8 mouse cellular contexts compared by ENCODE assay signal in the genomic region with DNA sequence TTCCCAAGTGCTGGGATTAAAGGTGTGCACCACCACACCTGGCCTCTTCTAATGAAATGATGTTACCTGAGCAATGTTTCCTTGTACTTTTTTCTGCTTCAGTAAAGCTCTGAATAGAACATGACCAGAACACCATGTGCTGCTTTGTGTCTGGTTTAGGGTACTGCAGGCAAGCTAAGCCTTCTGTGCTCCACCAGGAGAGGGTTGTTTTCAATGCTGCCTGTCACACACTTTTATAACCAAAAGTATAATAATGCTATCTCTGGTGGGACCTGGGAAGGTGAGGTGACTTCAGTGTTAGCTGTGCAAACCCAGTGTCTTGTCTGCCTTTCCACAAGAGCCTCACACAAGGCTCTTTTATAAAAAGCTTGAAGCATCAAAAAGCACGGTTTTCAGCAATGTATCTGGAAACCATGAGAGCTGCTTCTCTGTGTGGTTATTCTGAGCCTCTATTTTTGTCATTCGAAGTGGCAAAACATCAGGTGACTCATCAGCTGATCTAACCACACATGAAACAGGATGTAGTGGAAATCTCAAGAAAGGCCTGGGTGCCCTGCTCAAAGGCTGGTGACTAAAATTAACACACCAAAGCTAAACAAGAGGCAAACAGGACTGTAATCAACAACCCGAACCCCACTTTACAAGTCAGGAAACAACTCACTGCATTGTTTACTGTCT. TPM values are rescaled to one million over a fixed set of nuclear protein-coding genes. Genes with fewer than 3 reads are reported as not detected.
DNase-seq lines count a peak whose midpoint lies in the region; ATAC-seq and TF ChIP-seq lines count a peak whose summit lies in the region.

No protein-coding gene starts in this region.

- H3K9me3 ChIP-seq in liver, postnatal 0 days (ENCODE audit: low read length), result no peaks in the 10 kb centered on the region

- no peak for DNase-seq in liver, postnatal 0 days
- DNase-seq in liver, result no peak
- DNase-seq in splenic B cell, adult 2 months (ENCODE audit: low read depth, low spot score), result peak; percentile 93
- DNase-seq in adrenal gland, adult 8-10 months, result no peak
- DNase-seq in retina, postnatal 1 day, result no peak
- no peak for DNase-seq in embryo, embryonic 10 days (ENCODE audit: low spot score)

- peaks cover 20% of the 10 kb centered on the region for H3K4me1 ChIP-seq in liver, postnatal 0 days (ENCODE audit: insufficient read depth)
- peaks cover 4% of the 10 kb centered on the region for H3K4me1 ChIP-seq in bone marrow, adult 2 months (ENCODE audit: control insufficient read depth, insufficient read depth, low read length)

- no peak overlapping the region for H3K4me2 ChIP-seq in liver, postnatal 0 days (ENCODE audit: low read depth, low read length)

- no peak overlapping the region for H3K4me3 ChIP-seq in liver, postnatal 0 days (ENCODE audit: low read depth, low read length)
- H3K4me3 ChIP-seq in bone marrow, adult 2 months (replicated peaks; ENCODE audit: control insufficient read depth, low read depth, low read length), result no peak overlapping the region

- no peak for TF ChIP-seq EP300 in liver, postnatal 0 days (IDR thresholded peaks at IDR 0.05; ENCODE audit: low read depth)

- no peaks in the 10 kb centered on the region for H3K27me3 ChIP-seq in liver, postnatal 0 days (ENCODE audit: insufficient read depth, low read length)
- no peaks in the 10 kb centered on the region for H3K27me3 ChIP-seq in splenic B cell, adult 2 months (ENCODE audit: control insufficient read depth, insufficient read depth, low read length, poor library complexity, severe bottlenecking)

- 34% methylated on average over 3 of the region's 3 CpGs for WGBS in liver, postnatal 0 days (ENCODE audit: insufficient replicate concordance)
- WGBS in bone marrow, adult 2 months, result 9% methylated on average over 3 of the region's 3 CpGs

- peak overlapping the region; percentile 74 for H3K27ac ChIP-seq in liver, postnatal 0 days (ENCODE audit: low read depth)
- peak overlapping the region; percentile 86; the same call in 1 of the 2 replicates for H3K27ac ChIP-seq in bone marrow, adult 2 months (ENCODE audit: control insufficient read depth, insufficient read depth, low read depth, low read length, poor library complexity)

- H3K36me3 ChIP-seq in liver, postnatal 0 days (replicated peaks; ENCODE audit: insufficient read depth, low read length), result peaks cover 42% of the 10 kb centered on the region
- peaks cover 19% of the 10 kb centered on the region for H3K36me3 ChIP-seq in splenic B cell, adult 2 months (ENCODE audit: control insufficient read depth, insufficient read depth, low read length, poor library complexity, severe bottlenecking)

- peak overlapping the region; percentile 39; the same call in 1 of the 2 replicates for H3K9ac ChIP-seq in liver, postnatal 0 days (replicated peaks)

- TF ChIP-seq POLR2A in bone marrow, adult 2 months (IDR thresholded peaks at IDR 0.05; ENCODE audit: borderline replicate concordance, control insufficient read depth, low read depth, low read length), result no peak

- peak; percentile 58 for ATAC-seq in liver, postnatal 0 days
- peak; percentile 83 to 90 for ATAC-seq in hematopoietic stem cell, adult 5-6 weeks (replicated peaks in 1 of 2; ENCODE audit: insufficient read depth in 1 of 2, low FRiP score in 2 of 2, low TSS enrichment in 1 of 2, low read depth in 1 of 2, poor library complexity in 2 of 2, severe bottlenecking in 2 of 2)

- TF ChIP-seq CTCF in liver, postnatal 0 days (IDR thresholded peaks at IDR 0.05; ENCODE audit: low read depth), result 0 out of 2 replicates have a peak, but pooled peaks have one; percentile 4
- TF ChIP-seq CTCF in bone marrow, adult 2 months (IDR thresholded peaks at IDR 0.05; ENCODE audit: control insufficient read depth, insufficient read depth, low read length), result no peak

RNA-seq across cellular contexts. Expression of gene Otulin, which starts 33.9 kb away (rescaled TPM):
- polyA plus RNA-seq in liver, postnatal 0 days (2015; fragmentation: Nextera tagmentation; extraction: Ambion mirVana), result 20.8 and 23.5 TPM in 2 replicates
- polyA plus RNA-seq in bone marrow, adult 2 months (2011; ENCODE audit: insufficient read depth, insufficient read length, low replicate concordance, missing spikeins), result 31.4 and 40.7 TPM in 2 replicates
- total RNA-seq in hematopoietic stem cell, adult 5-6 weeks (2017), result 35.3 and 48.0 TPM in 2 replicates
- 10 to 100 TPM; 37.2 to 42.8 (median 40.0) TPM for total RNA-seq in adrenal gland, adult 8-10 months (2022)
